Mouse (Mus musculus) stomach, postnatal 0 days (tissue): ENCODE data around the gene Col4a1. TPM values are rescaled to one million over a fixed set of nuclear protein-coding genes. Genes with fewer than 3 reads are reported as not detected.
A peak's percentile ranks its signal among the peaks of the same experiment; 100 is the strongest.

Source experiments
- ATAC-seq: fragments of 200-750 bp; cut with Nextera tagmentation; 2 replicates; pipeline ENCODE4 v1.8.0; 2017; ENCODE audit not compliant: low FRiP score, low TSS enrichment
- DNase-seq: peaks from one replicate; pipeline ENCODE4 v3.0.0-alpha.2; 2016; ENCODE audit warnings: low spot score
- H3K27ac ChIP-seq: fragments of 300-500 bp; sonication (generic); replicated peaks from 2 replicates; pipeline ENCODE4 v1.5.1; 2014; ENCODE audit warnings: mild to moderate bottlenecking, control low read depth
- H3K27me3 ChIP-seq: fragments of 300-500 bp; sonication (generic); 2 replicates; pipeline ENCODE4 v1.6.1; 2014; ENCODE audit warnings: low read length; ENCODE audit not compliant: control insufficient read depth, insufficient read depth
- H3K36me3 ChIP-seq: fragments of 300-500 bp; sonication (generic); 2 replicates; pipeline ENCODE4 v1.6.1; 2014; ENCODE audit warnings: low read length, mixed read lengths; ENCODE audit not compliant: control insufficient read depth, insufficient read depth
- H3K4me1 ChIP-seq: fragments of 300-500 bp; sonication (generic); replicated peaks from 2 replicates; pipeline ENCODE4 v1.6.1; 2014; ENCODE audit warnings: antibody characterized with exemption; ENCODE audit not compliant: control insufficient read depth, insufficient read depth
- H3K4me2 ChIP-seq: fragments of 300-500 bp; sonication (generic); replicated peaks from 2 replicates; pipeline ENCODE4 v1.6.1; 2014; ENCODE audit warnings: low read depth, mild to moderate bottlenecking, control low read depth, moderate library complexity
- H3K4me3 ChIP-seq: fragments of 300-500 bp; sonication (generic); 2 replicates; pipeline ENCODE4 v1.5.1; 2014; ENCODE audit warnings: low read depth, low read length, control low read depth
- H3K9ac ChIP-seq: fragments of 300-500 bp; sonication (generic); 2 replicates; pipeline ENCODE4 v1.6.1; 2014; ENCODE audit warnings: mild to moderate bottlenecking, low read length, control low read depth, mixed read lengths
- H3K9me3 ChIP-seq: fragments of 300-500 bp; sonication (generic); 2 replicates; pipeline ENCODE4 v1.6.1; 2016; ENCODE audit warnings: low read length; ENCODE audit not compliant: control insufficient read depth
- CTCF ChIP-seq: IDR thresholded peaks from 2 replicates; pipeline ENCODE4 v1.5.1; 2016; ENCODE audit warnings: antibody characterized with exemption, low read depth, mild to moderate bottlenecking, moderate library complexity
- EP300 ChIP-seq: optimal IDR thresholded peaks from 2 replicates; pipeline ENCODE3; 2016; ENCODE audit warnings: antibody characterized with exemption
- WGBS: fragments of 180-500 bp; shearing (Covaris S2); extraction: QIAGEN DNeasy Blood & Tissue Kit; methylation state at CpG from one replicate; pipeline ENCODE4 v1.1.7; 2014; 5-methylcytosine and 5-hydroxymethylcytosine counted together
- polyA plus RNA-seq: library from polyadenylated mRNA; unstranded; fragments of >200 nt; fragmentation: Nextera tagmentation; extraction: Ambion mirVana; gene quantifications from 2 replicates; pipeline ENCODE4 v1.2.1, GENCODE M21; 2015

Gene Col4a1
- polyA plus RNA-seq, 1 experiment from 2014 or later, result 99.0 TPM

DNA sequence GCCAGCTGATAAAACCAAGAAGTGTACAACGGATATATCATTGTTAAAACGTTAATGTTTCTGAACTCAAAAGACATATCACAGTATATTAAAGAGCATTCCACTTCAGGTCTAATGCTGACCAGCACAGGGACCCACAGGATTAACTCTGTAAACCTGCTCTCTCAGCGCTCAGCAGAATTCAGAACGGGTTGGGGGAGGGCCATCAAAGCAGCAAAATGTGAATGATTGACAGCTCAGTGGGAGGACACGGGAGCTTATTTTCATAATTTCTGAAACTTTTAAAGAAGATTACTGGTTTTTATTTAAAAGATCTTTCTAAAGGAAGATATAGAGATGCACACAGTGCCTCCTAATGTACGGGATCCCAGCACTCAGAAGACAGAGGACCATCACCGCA is 29.9 kb downstream of the Col4a1 start:
- H3K4me3 ChIP-seq, result no peak overlapping the region
- H3K9me3 ChIP-seq, result no peaks in the 10 kb centered on the region
- H3K27ac ChIP-seq, result no peak overlapping the region
- no peak overlapping the region for H3K9ac ChIP-seq
- H3K4me1 ChIP-seq, result peaks cover 4% of the 10 kb centered on the region; the same call in 1 of the 2 replicates
- no peak for ATAC-seq
- TF ChIP-seq EP300, result no peak
- no peak for TF ChIP-seq CTCF
- no peak overlapping the region for H3K4me2 ChIP-seq
- 76% methylated on average over 7 of the region's 7 CpGs for WGBS
- no peak for DNase-seq
- no peaks in the 10 kb centered on the region; the same call in 1 of the 2 replicates for H3K36me3 ChIP-seq
- H3K27me3 ChIP-seq, result no peaks in the 10 kb centered on the region

GRCm38 (mm10) chr8:11282139-11282538 is 30.5 kb downstream of the Col4a1 start:
- Histone ChIP-seq H3K4me1 (peaks cover 4% of the 10 kb centered on the region; the same call in 1 of the 2 replicates), H3K27ac (0 out of 2 replicates have a peak overlapping the region, but pooled peaks have one; percentile 4), H3K9me3 (no peaks in the 10 kb centered on the region), H3K27me3 (no peaks in the 10 kb centered on the region), H3K4me3 (no peak overlapping the region), H3K36me3 (no peaks in the 10 kb centered on the region; the same call in 1 of the 2 replicates), H3K9ac (no peak overlapping the region), H3K4me2 (no peak overlapping the region)
- no peak for TF ChIP-seq EP300
- no peak for TF ChIP-seq CTCF
- no peak for DNase-seq
- ATAC-seq, result no peak
- 71% methylated on average over 10 of the region's 10 CpGs for WGBS

- 75% methylated on average over 10 of the region's 10 CpGs for WGBS
- DNase-seq (no peak), ATAC-seq (no peak)
- Histone ChIP-seq H3K9me3 (no peaks in the 10 kb centered on the region), H3K27ac (no peak overlapping the region), H3K4me1 (peaks cover 4% of the 10 kb centered on the region; the same call in 1 of the 2 replicates), H3K36me3 (no peaks in the 10 kb centered on the region; the same call in 1 of the 2 replicates), H3K9ac (no peak overlapping the region), H3K4me3 (no peak overlapping the region), H3K4me2 (no peak overlapping the region), H3K27me3 (no peaks in the 10 kb centered on the region)
- TF ChIP-seq CTCF, result no peak
- TF ChIP-seq EP300, result no peak
These were observed 31.8 kb downstream of the Col4a1 start for GRCm38 (mm10) chr8:11280721-11281268.

DNA sequence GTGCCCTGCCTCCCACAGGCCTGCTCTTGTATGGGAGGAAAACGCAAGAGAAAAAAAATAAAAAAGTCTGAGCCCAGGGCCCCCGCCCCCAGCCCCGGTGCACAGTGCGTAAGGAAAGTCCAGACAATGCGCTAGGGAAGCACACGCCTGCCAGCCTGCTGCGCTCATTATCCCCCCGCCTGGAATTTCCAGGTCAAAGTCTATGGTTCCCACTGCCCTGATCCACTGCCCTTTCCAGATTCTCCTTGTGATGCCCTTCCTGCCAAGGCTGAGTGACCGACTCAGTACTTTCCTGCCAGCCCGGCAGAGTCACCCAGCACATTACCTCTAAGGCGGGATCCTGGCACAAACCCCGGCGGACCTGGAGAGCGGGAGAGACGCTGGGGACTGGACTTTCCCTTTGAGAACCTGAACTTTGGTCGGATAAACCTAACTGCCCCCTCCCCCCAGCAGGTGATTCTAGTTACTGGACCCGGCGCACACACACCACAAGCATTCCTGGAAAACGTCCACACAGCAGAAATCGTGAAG is 33.3 kb downstream of the Col4a1 start:
- Histone ChIP-seq H3K4me2 (peak overlapping the region; percentile 42), H3K9me3 (no peaks in the 10 kb centered on the region), H3K27ac (peak overlapping the region; percentile 90), H3K9ac (no peak overlapping the region; the same call in 1 of the 2 replicates), H3K36me3 (no peaks in the 10 kb centered on the region; the same call in 1 of the 2 replicates), H3K27me3 (no peaks in the 10 kb centered on the region), H3K4me1 (peaks cover 4% of the 10 kb centered on the region; the same call in 1 of the 2 replicates), H3K4me3 (no peak overlapping the region)
- DNase-seq (peak; percentile 48), ATAC-seq (0 out of 2 replicates have a peak, but pooled peaks have one; percentile 26)
- TF ChIP-seq EP300 (no peak), CTCF (no peak)
- WGBS, result 46% methylated on average over 20 of the region's 20 CpGs

DNA sequence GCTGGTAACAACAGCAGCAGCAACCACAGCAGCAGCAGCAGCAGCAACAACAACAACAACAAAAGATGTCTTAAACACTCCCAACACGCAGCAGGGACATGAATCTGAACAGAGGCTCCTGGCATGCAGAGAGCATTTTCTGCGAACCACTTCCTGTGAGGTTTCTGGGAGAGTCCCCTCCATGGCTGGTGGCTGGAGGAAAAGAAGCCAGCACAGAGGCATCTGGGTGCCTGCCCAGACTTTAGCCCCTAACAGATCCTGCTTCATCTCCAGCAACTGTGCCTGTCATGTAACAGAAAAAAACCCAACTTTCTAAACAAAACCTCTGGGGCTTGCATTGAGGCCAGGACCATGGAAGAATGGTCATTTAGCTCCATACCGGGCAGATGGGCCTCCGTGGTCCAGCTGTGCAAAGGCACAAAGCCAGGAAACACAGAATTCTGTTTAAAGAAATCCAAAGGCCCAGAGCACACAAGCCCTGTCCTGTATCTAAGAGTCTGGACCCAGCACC is 34.5 kb downstream of the Col4a1 start:
- DNase-seq, result no peak
- peak overlapping the region; percentile 27 for H3K9ac ChIP-seq
- no peaks in the 10 kb centered on the region; the same call in 1 of the 2 replicates for H3K36me3 ChIP-seq
- H3K9me3 ChIP-seq, result no peaks in the 10 kb centered on the region
- no peaks in the 10 kb centered on the region for H3K27me3 ChIP-seq
- 34% methylated on average over 4 of the region's 4 CpGs for WGBS
- 0 out of 2 replicates have a peak, but pooled peaks cover 4% of the 10 kb centered on the region for H3K4me1 ChIP-seq
- TF ChIP-seq EP300, result no peak
- TF ChIP-seq CTCF, result no peak
- peak overlapping the region; percentile 90 for H3K27ac ChIP-seq
- H3K4me2 ChIP-seq, result no peak overlapping the region
- peak; percentile 67; the same call in 1 of the 2 replicates for ATAC-seq
- H3K4me3 ChIP-seq, result no peak overlapping the region

DNA sequence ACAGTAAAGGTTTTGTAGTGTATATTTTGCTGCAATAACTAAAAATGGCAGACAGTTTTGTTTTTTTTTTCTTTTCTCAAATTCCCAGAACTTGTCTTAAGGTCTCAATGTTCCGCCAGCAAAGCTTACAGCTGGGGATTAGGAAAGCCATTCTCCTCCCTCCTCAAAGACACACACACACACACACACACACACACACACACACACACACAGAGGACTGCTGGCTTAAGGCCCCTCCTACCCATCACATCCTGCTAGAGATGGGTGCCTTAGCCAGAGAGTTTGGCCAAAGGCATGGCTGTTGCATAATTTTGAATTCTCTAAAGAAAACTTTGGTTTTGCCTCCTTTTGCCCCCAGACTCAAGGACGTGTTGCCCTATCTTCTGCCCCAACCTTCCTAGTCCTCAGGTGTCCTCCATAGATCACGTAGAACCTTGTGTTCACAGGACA is 35.0 kb downstream of the Col4a1 start:
- DNase-seq (peak; percentile 30), ATAC-seq (peak; percentile 61; the same call in 1 of the 2 replicates)
- TF ChIP-seq CTCF (no peak), EP300 (peak; percentile 72)
- Histone ChIP-seq H3K27me3 (no peaks in the 10 kb centered on the region), H3K4me1 (0 out of 2 replicates have a peak, but pooled peaks cover 4% of the 10 kb centered on the region), H3K4me3 (no peak overlapping the region; the same call in 1 of the 2 replicates), H3K27ac (peak overlapping the region; percentile 90), H3K4me2 (no peak overlapping the region), H3K36me3 (no peaks in the 10 kb centered on the region; the same call in 1 of the 2 replicates), H3K9me3 (no peaks in the 10 kb centered on the region), H3K9ac (peak overlapping the region; percentile 27; the same call in 1 of the 2 replicates)
- 40% methylated on average over 3 of the region's 3 CpGs for WGBS
